Comparison of ENCODE assay signal across 19 mouse cellular contexts in genomic region chr17:8666912-8667311, GRCm38 (mm10).
A peak's percentile ranks its signal among the peaks of the same experiment; 100 is the strongest.
DNase-seq lines count a peak whose midpoint lies in the region; ATAC-seq and TF ChIP-seq lines count a peak whose summit lies in the region.
"Had no signal": no experiment of that assay in that cellular context is flagged by ENCODE, and none has a peak within 500 bp of the region (broad histone marks: within the 10 kb centered on the region; RNA-seq: fewer than 3 reads in every experiment).

No protein-coding gene starts in this region.

- no peaks in the 10 kb centered on the region for H3K36me3 ChIP-seq in forebrain, postnatal 0 days (ENCODE audit: insufficient read depth)
- H3K36me3 ChIP-seq in forebrain, embryonic 14.5 days (ENCODE audit: control insufficient read depth, insufficient read depth, low read length), result no peaks in the 10 kb centered on the region
- H3K36me3 ChIP-seq: embryonic facial prominence, embryonic 10.5 days; embryonic facial prominence, embryonic 12.5 days; forebrain, embryonic 15.5 days had no signal

- no peak overlapping the region for H3K9ac ChIP-seq in forebrain, postnatal 0 days
- H3K9ac ChIP-seq in forebrain, embryonic 14.5 days (ENCODE audit: low read length), result no peak overlapping the region
- H3K9ac ChIP-seq: embryonic facial prominence, embryonic 12.5 days; forebrain, embryonic 15.5 days had no signal

- H3K4me3 ChIP-seq in forebrain, postnatal 0 days (ENCODE audit: low read depth, low read length), result no peak overlapping the region
- H3K4me3 ChIP-seq in forebrain, embryonic 14.5 days (ENCODE audit: low read depth, low read length), result no peak overlapping the region
- no peak overlapping the region for H3K4me3 ChIP-seq in cortical plate, adult 2 months (ENCODE audit: insufficient read depth, low read length)
- H3K4me3 ChIP-seq: embryonic facial prominence, embryonic 10.5 days; embryonic facial prominence, embryonic 12.5 days; forebrain, embryonic 15.5 days had no signal

- TF ChIP-seq CTCF in forebrain, postnatal 0 days (IDR thresholded peaks at IDR 0.05; ENCODE audit: low read depth), result no peak
- no peak for TF ChIP-seq CTCF in cortical plate, adult 2 months (IDR thresholded peaks at IDR 0.05; ENCODE audit: extremely low read depth, insufficient read depth, low read length)

- ATAC-seq in forebrain, postnatal 0 days, result peak; percentile 79; the same call in 1 of the 2 replicates
- ATAC-seq in forebrain, embryonic 14.5 days, result no peak
- ATAC-seq: forebrain, embryonic 15.5 days had no signal

- no peaks in the 10 kb centered on the region for H3K27me3 ChIP-seq in forebrain, postnatal 0 days (ENCODE audit: insufficient read depth, low read length)
- no peaks in the 10 kb centered on the region for H3K27me3 ChIP-seq in forebrain, embryonic 14.5 days (replicated peaks; ENCODE audit: control insufficient read depth, insufficient read depth, low read length)
- H3K27me3 ChIP-seq: forebrain, embryonic 15.5 days had no signal

- H3K27ac ChIP-seq in forebrain, postnatal 0 days (ENCODE audit: low read depth, low read length), result peak overlapping the region; percentile 64
- H3K27ac ChIP-seq in forebrain, embryonic 14.5 days (ENCODE audit: low read depth, low read length), result no peak overlapping the region
- 0 out of 2 replicates have a peak overlapping the region, but pooled peaks have one; percentile 12 for H3K27ac ChIP-seq in cortical plate, adult 2 months (ENCODE audit: insufficient read depth, low read length)
- H3K27ac ChIP-seq: embryonic facial prominence, embryonic 10.5 days; embryonic facial prominence, embryonic 12.5 days; forebrain, embryonic 15.5 days had no signal

- WGBS in forebrain, postnatal 0 days, result 49% methylated on average over 5 of the region's 5 CpGs
- 51% methylated on average over 5 of the region's 5 CpGs for WGBS in forebrain, embryonic 14.5 days

- TF ChIP-seq POLR2A in cortical plate, adult 2 months (IDR thresholded peaks at IDR 0.05; ENCODE audit: extremely low read depth, insufficient read depth, low read length), result no peak

- peak; percentile 27 for DNase-seq in forebrain, postnatal 0 days
- DNase-seq in forebrain, embryonic 14.5 days (ENCODE audit: low spot score), result no peak
- peak; percentile 28 for DNase-seq in right cerebral cortex, adult 18-20 months
- no peak for DNase-seq in right cerebral cortex, postnatal 14 days
- no peak for DNase-seq in kidney, postnatal 14 days
- no peak for DNase-seq in embryo, embryonic 9.5 days (ENCODE audit: extremely low spot score)
- DNase-seq: adrenal gland, adult 2 months; adrenal gland, postnatal 10 days; adrenal gland, postnatal 25 days; cerebellum, adult 11-12 months; cerebellum, adult 2 months; cerebellum, adult 9-10 months; cerebellum, postnatal 10 days; cerebellum, postnatal 25 days; embryo, embryonic 11 days had no signal

- H3K4me1 ChIP-seq in forebrain, postnatal 0 days (ENCODE audit: insufficient read depth), result no peaks in the 10 kb centered on the region
- H3K4me1 ChIP-seq in forebrain, embryonic 14.5 days (ENCODE audit: control insufficient read depth, insufficient read depth, low read length), result no peaks in the 10 kb centered on the region
- no peaks in the 10 kb centered on the region for H3K4me1 ChIP-seq in cortical plate, adult 2 months (ENCODE audit: control insufficient read depth, insufficient read depth, low read length)
- H3K4me1 ChIP-seq: embryonic facial prominence, embryonic 12.5 days; forebrain, embryonic 15.5 days had no signal

- H3K9me3 ChIP-seq in forebrain, postnatal 0 days (ENCODE audit: low read length), result no peaks in the 10 kb centered on the region
- H3K9me3 ChIP-seq in forebrain, embryonic 14.5 days (replicated peaks; ENCODE audit: control insufficient read depth, low read length), result no peaks in the 10 kb centered on the region
- H3K9me3 ChIP-seq: embryonic facial prominence, embryonic 12.5 days; forebrain, embryonic 15.5 days had no signal

- no peak overlapping the region for H3K4me2 ChIP-seq in forebrain, postnatal 0 days (ENCODE audit: low read depth)
- H3K4me2 ChIP-seq in forebrain, embryonic 14.5 days (ENCODE audit: low read length), result no peak overlapping the region
- H3K4me2 ChIP-seq: embryonic facial prominence, embryonic 12.5 days; forebrain, embryonic 15.5 days had no signal

Comparison
In these comparisons a context has a peak if more than half of its experiments do, and no peak if none do; other contexts are left out.
1. DNase-seq: peak in forebrain, postnatal 0 days (single experiment) and right cerebral cortex, adult 18-20 months (single experiment); none in forebrain, embryonic 14.5 days (single experiment), right cerebral cortex, postnatal 14 days (single experiment), kidney, postnatal 14 days (single experiment) and embryo, embryonic 9.5 days (single experiment).